Mouse (Mus musculus): ENCODE measurements around the gene Pld3. TPM values are rescaled to one million over a fixed set of nuclear protein-coding genes. Genes with fewer than 3 reads are reported as not detected.

The Pld3 gene
- total RNA-seq, 2 experiments from 2014 or later, result 7.8 to 9.4 TPM

- no peak for ATAC-seq (replicated peaks; ENCODE audit: low FRiP score, low TSS enrichment, poor library complexity, severe bottlenecking)
Observed at GRCm38 (mm10) chr7:27574124-27574880, 21.3 kb upstream of the Pld3 start.

- no peak for ATAC-seq (replicated peaks; ENCODE audit: low FRiP score, low TSS enrichment, poor library complexity, severe bottlenecking)
Observed at GRCm38 (mm10) chr7:27572133-27572532, 19.1 kb upstream of the Pld3 start.

- ATAC-seq (replicated peaks; ENCODE audit: low FRiP score, low TSS enrichment, poor library complexity, severe bottlenecking), result 0 out of 2 replicates have a peak, but pooled peaks have one; percentile 55
Observed at GRCm38 (mm10) chr7:27569580-27570224, 16.7 kb upstream of the Pld3 start.

GRCm38 (mm10) chr7:27560978-27561377 lies 8.0 kb upstream of the Pld3 start:
- no peak for ATAC-seq (replicated peaks; ENCODE audit: low FRiP score, low TSS enrichment, poor library complexity, severe bottlenecking)

- no peak for ATAC-seq (replicated peaks; ENCODE audit: low FRiP score, low TSS enrichment, poor library complexity, severe bottlenecking)
Observed at GRCm38 (mm10) chr7:27560291-27560887, 7.4 kb upstream of the Pld3 start.

- ATAC-seq (replicated peaks; ENCODE audit: low FRiP score, low TSS enrichment, poor library complexity, severe bottlenecking), result no peak
Observed at GRCm38 (mm10) chr7:27552070-27552469, 948 bp downstream of the Pld3 start.

- ATAC-seq (replicated peaks; ENCODE audit: low FRiP score, low TSS enrichment, poor library complexity, severe bottlenecking), result no peak
Observed at GRCm38 (mm10) chr7:27549597-27549996, 3.4 kb downstream of the Pld3 start.

GRCm38 (mm10) chr7:27544675-27545370 lies 8.2 kb downstream of the Pld3 start:
- ATAC-seq (replicated peaks; ENCODE audit: low FRiP score, low TSS enrichment, poor library complexity, severe bottlenecking), result no peak

GRCm38 (mm10) chr7:27543851-27544250 lies 9.2 kb downstream of the Pld3 start:
- ATAC-seq (replicated peaks; ENCODE audit: low FRiP score, low TSS enrichment, poor library complexity, severe bottlenecking), result no peak

- ATAC-seq (replicated peaks; ENCODE audit: low FRiP score, low TSS enrichment, poor library complexity, severe bottlenecking), result no peak
Observed at GRCm38 (mm10) chr7:27543065-27543464, 10.0 kb downstream of the Pld3 start.

GRCm38 (mm10) chr7:27542392-27543033 lies 10.5 kb downstream of the Pld3 start:
- ATAC-seq (replicated peaks; ENCODE audit: low FRiP score, low TSS enrichment, poor library complexity, severe bottlenecking), result peak; percentile 80

GRCm38 (mm10) chr7:27541922-27542321 lies 11.1 kb downstream of the Pld3 start:
- no peak for ATAC-seq (replicated peaks; ENCODE audit: low FRiP score, low TSS enrichment, poor library complexity, severe bottlenecking)

- ATAC-seq (replicated peaks; ENCODE audit: low FRiP score, low TSS enrichment, poor library complexity, severe bottlenecking), result peak; percentile 47
Observed at GRCm38 (mm10) chr7:27541431-27541830, 11.6 kb downstream of the Pld3 start.

GRCm38 (mm10) chr7:27540935-27541334 lies 12.1 kb downstream of the Pld3 start:
- ATAC-seq (replicated peaks; ENCODE audit: low FRiP score, low TSS enrichment, poor library complexity, severe bottlenecking), result no peak

- ATAC-seq (replicated peaks; ENCODE audit: low FRiP score, low TSS enrichment, poor library complexity, severe bottlenecking), result peak; percentile 57
Observed at GRCm38 (mm10) chr7:27540521-27540920, 12.5 kb downstream of the Pld3 start.

GRCm38 (mm10) chr7:27538797-27539196 lies 14.2 kb downstream of the Pld3 start:
- no peak for ATAC-seq (replicated peaks; ENCODE audit: low FRiP score, low TSS enrichment, poor library complexity, severe bottlenecking)

GRCm38 (mm10) chr7:27537998-27538397 lies 15.0 kb downstream of the Pld3 start:
- no peak for ATAC-seq (replicated peaks; ENCODE audit: low FRiP score, low TSS enrichment, poor library complexity, severe bottlenecking)

- ATAC-seq (replicated peaks; ENCODE audit: low FRiP score, low TSS enrichment, poor library complexity, severe bottlenecking), result no peak
Observed at GRCm38 (mm10) chr7:27536618-27537017, 16.4 kb downstream of the Pld3 start.

- ATAC-seq (replicated peaks; ENCODE audit: low FRiP score, low TSS enrichment, poor library complexity, severe bottlenecking), result peak; percentile 78
Observed at GRCm38 (mm10) chr7:27535386-27535785, 17.6 kb downstream of the Pld3 start.

Measured in megakaryocyte-erythroid progenitor cell, adult 5-6 weeks (primary cell).